27 mouse cellular contexts compared by ENCODE assay signal in the genomic region with DNA sequence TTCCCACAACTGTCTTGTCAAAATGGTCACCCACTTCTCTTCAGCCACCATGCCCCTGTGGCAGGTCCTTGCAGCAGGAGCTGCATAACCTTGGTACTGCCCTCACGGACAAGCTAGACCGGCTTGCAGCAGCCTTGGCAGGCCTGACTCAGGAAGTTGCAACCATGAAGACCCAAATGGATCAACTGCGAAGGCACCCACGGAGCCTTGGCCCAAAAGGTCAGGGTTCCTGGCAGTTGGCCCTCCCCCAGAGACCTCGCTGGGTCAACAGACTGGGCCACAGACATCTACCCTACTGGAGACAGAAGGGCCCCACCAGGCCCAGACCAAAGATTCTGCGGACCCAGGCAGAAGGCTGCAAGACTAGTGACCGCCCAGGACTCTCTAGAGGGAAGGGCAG. TPM values are rescaled to one million over a fixed set of nuclear protein-coding genes. Genes with fewer than 3 reads are reported as not detected.
DNase-seq lines count a peak whose midpoint lies in the region; ATAC-seq and TF ChIP-seq lines count a peak whose summit lies in the region.
"Had no signal": no experiment of that assay in that cellular context is flagged by ENCODE, and none has a peak within 500 bp of the region (broad histone marks: within the 10 kb centered on the region; RNA-seq: fewer than 3 reads in every experiment).

No protein-coding gene starts in this region.

- H3K4me1 ChIP-seq in liver, postnatal 0 days (ENCODE audit: insufficient read depth): no peaks in the 10 kb centered on the region
- no peaks in the 10 kb centered on the region for H3K4me1 ChIP-seq in liver, embryonic 11.5 days (replicated peaks; ENCODE audit: control insufficient read depth, insufficient read depth, low read length)
- H3K4me1 ChIP-seq: limb, embryonic 13.5 days; liver, embryonic 13.5 days had no signal

- no peaks in the 10 kb centered on the region; the same call in none of the 2 replicates for H3K36me3 ChIP-seq in liver, postnatal 0 days (replicated peaks; ENCODE audit: insufficient read depth, low read length)
- H3K36me3 ChIP-seq in liver, embryonic 11.5 days (ENCODE audit: control insufficient read depth, insufficient read depth, low read length): peaks cover 10% of the 10 kb centered on the region; the same call in 1 of the 2 replicates

- ATAC-seq in liver, postnatal 0 days: no peak
- ATAC-seq in liver, embryonic 11.5 days (replicated peaks; ENCODE audit: low FRiP score): no peak
- ATAC-seq: CD4-positive, CD25-positive, alpha-beta regulatory T cell, adult 4 months; forebrain, embryonic 16.5 days; midbrain, embryonic 16.5 days had no signal

- no peak for TF ChIP-seq CTCF in liver, postnatal 0 days (IDR thresholded peaks at IDR 0.05; ENCODE audit: low read depth)
- TF ChIP-seq CTCF in left cerebral cortex, adult 2 months (IDR thresholded peaks at IDR 0.05): no peak

- peak; percentile 3 for DNase-seq in gastrocnemius, postnatal 10 days
- DNase-seq in gastrocnemius, postnatal 25 days: no peak
- DNase-seq in liver, postnatal 0 days: peak; percentile 9
- DNase-seq in liver, embryonic 11.5 days (ENCODE audit: low spot score): no peak
- peak; percentile 17 for DNase-seq in urinary bladder, adult 2 months (ENCODE audit: low spot score)
- no peak for DNase-seq in urinary bladder, postnatal 36 days (ENCODE audit: low spot score in 2 of 2)
- no peak for DNase-seq in left cerebral cortex, adult 2 months (ENCODE audit: extremely low spot score in 1 of 2, low spot score in 2 of 2)
- no peak for DNase-seq in layer of hippocampus, adult 9-11 months
- DNase-seq: cerebellum, adult 11 months; cerebellum, postnatal 14 days; kidney, adult 18-20 months; liver, embryonic 13.5 days; lung, embryonic 14.5 days; lung, postnatal 36 days; right cerebral cortex, postnatal 25 days; spleen, adult 18-20 months; thymus, postnatal 14 days had no signal

- H3K27ac ChIP-seq in liver, postnatal 0 days (ENCODE audit: low read depth): no peak overlapping the region
- H3K27ac ChIP-seq in liver, embryonic 11.5 days (ENCODE audit: low read depth, low read length): no peak overlapping the region
- H3K27ac ChIP-seq in left cerebral cortex, adult 2 months: no peak overlapping the region
- H3K27ac ChIP-seq: forebrain, embryonic 10.5 days; hindbrain, postnatal 0 days; limb, embryonic 13.5 days; liver, embryonic 13.5 days had no signal

- H3K4me3 ChIP-seq in liver, postnatal 0 days (ENCODE audit: low read depth, low read length): no peak overlapping the region
- no peak overlapping the region for H3K4me3 ChIP-seq in liver, embryonic 11.5 days (ENCODE audit: low read depth, low read length)
- no peak overlapping the region for H3K4me3 ChIP-seq in left cerebral cortex, adult 2 months
- H3K4me3 ChIP-seq: forebrain, embryonic 10.5 days; limb, embryonic 13.5 days; liver, embryonic 13.5 days; myocyte had no signal

- H3K4me2 ChIP-seq in liver, postnatal 0 days (ENCODE audit: low read depth, low read length): no peak overlapping the region
- H3K4me2 ChIP-seq in liver, embryonic 11.5 days: no peak overlapping the region
- H3K4me2 ChIP-seq: heart, embryonic 11.5 days; limb, embryonic 13.5 days; liver, embryonic 13.5 days; lung, embryonic 14.5 days had no signal

- intact Hi-C loops in left cerebral cortex, adult 2 months (cut with DNase I): no loop called here

- no peaks in the 10 kb centered on the region for H3K9me3 ChIP-seq in liver, postnatal 0 days (ENCODE audit: low read length)
- H3K9me3 ChIP-seq in liver, embryonic 11.5 days (ENCODE audit: control insufficient read depth, low read length): no peaks in the 10 kb centered on the region
- H3K9me3 ChIP-seq: forebrain, embryonic 10.5 days; limb, embryonic 13.5 days; liver, embryonic 13.5 days had no signal

- WGBS in liver, postnatal 0 days (ENCODE audit: insufficient replicate concordance): 87% methylated on average over 7 of the region's 7 CpGs
- 89% methylated on average over 7 of the region's 7 CpGs for WGBS in liver, embryonic 11.5 days

- no peak overlapping the region for H3K9ac ChIP-seq in liver, postnatal 0 days (replicated peaks)
- no peak overlapping the region for H3K9ac ChIP-seq in liver, embryonic 11.5 days (ENCODE audit: low read depth, low read length)
- H3K9ac ChIP-seq: limb, embryonic 13.5 days; liver, embryonic 13.5 days; lung, embryonic 14.5 days had no signal

- no peaks in the 10 kb centered on the region for H3K27me3 ChIP-seq in liver, postnatal 0 days (ENCODE audit: insufficient read depth, low read length)
- no peaks in the 10 kb centered on the region for H3K27me3 ChIP-seq in liver, embryonic 11.5 days (replicated peaks; ENCODE audit: control insufficient read depth, insufficient read depth, low read length)
- H3K27me3 ChIP-seq: limb, embryonic 13.5 days; liver, embryonic 13.5 days had no signal

- no peak for TF ChIP-seq EP300 in liver, postnatal 0 days (IDR thresholded peaks at IDR 0.05; ENCODE audit: low read depth)

RNA-seq across cellular contexts. Expression of a gene that starts 20.2 kb away (rescaled TPM):
- 10 to 100 TPM; 12.3 to 16.1 TPM for total RNA-seq in gastrocnemius, postnatal 10 days (2021)
- total RNA-seq in gastrocnemius, postnatal 25 days (2021): 10 to 100 TPM; 14.5 to 15.9 TPM
- polyA plus RNA-seq in liver, postnatal 0 days (2015; fragmentation: Nextera tagmentation; extraction: Ambion mirVana): 1.9 and 2.2 TPM in 2 replicates
- 7.8 and 10.1 TPM in 2 replicates for polyA plus RNA-seq in liver, embryonic 11.5 days (2014; fragmentation: Nextera tagmentation; extraction: Ambion mirVana)
- polyA plus RNA-seq in urinary bladder, adult 2 months (2012; rRNA removed): 21.3 and 21.9 TPM in 2 replicates
- total RNA-seq in left cerebral cortex, adult 2 months (2021): 10 to 100 TPM; 52.7 to 53.1 TPM

RNA-seq across cellular contexts. Expression of a gene that starts 30.0 kb away (rescaled TPM):
- total RNA-seq in gastrocnemius, postnatal 10 days (2021): 10 to 100 TPM; 17.6 to 20.1 TPM
- 10 to 100 TPM; 22.4 to 34.1 TPM for total RNA-seq in gastrocnemius, postnatal 25 days (2021)
- 4.9 TPM in 2 replicates for polyA plus RNA-seq in liver, postnatal 0 days (2015; fragmentation: Nextera tagmentation; extraction: Ambion mirVana)
- 5.3 and 6.9 TPM in 2 replicates for polyA plus RNA-seq in liver, embryonic 11.5 days (2014; fragmentation: Nextera tagmentation; extraction: Ambion mirVana)
- 55.6 and 64.6 TPM in 2 replicates for polyA plus RNA-seq in urinary bladder, adult 2 months (2012; rRNA removed)
- 10 to 100 TPM; 22.5 to 23.8 TPM for total RNA-seq in left cerebral cortex, adult 2 months (2021)

RNA-seq across cellular contexts. Expression of a gene that starts 32.4 kb away (rescaled TPM):
- total RNA-seq in gastrocnemius, postnatal 10 days (2021): under 1 TPM; 0.16 to 0.27 TPM
- total RNA-seq in gastrocnemius, postnatal 25 days (2021): under 1 TPM; 0.24 to 0.38 TPM
- polyA plus RNA-seq in liver, postnatal 0 days (2015; fragmentation: Nextera tagmentation; extraction: Ambion mirVana): 0.01 and 0.06 TPM in 2 replicates
- polyA plus RNA-seq in liver, embryonic 11.5 days (2014; fragmentation: Nextera tagmentation; extraction: Ambion mirVana): 0.05 and 0.16 TPM in 2 replicates
- polyA plus RNA-seq in urinary bladder, adult 2 months (2012; rRNA removed): 1.5 and 1.8 TPM in 2 replicates
- 1 to 10 TPM in 1 of 2 experiments, under 1 TPM in 1; 0.56 to 1.5 TPM for total RNA-seq in left cerebral cortex, adult 2 months (2021)
- total RNA-seq: hematopoietic stem cell, adult 5-6 weeks; megakaryocyte-erythroid progenitor cell, adult 5-6 weeks had no signal

Comparison
In these comparisons a context has a peak if more than half of its experiments do, and no peak if none do; other contexts are left out.
1. DNase-seq: peak in gastrocnemius, postnatal 10 days (single experiment), liver, postnatal 0 days (single experiment) and urinary bladder, adult 2 months (single experiment); none in gastrocnemius, postnatal 25 days (single experiment), liver, embryonic 11.5 days (single experiment), urinary bladder, postnatal 36 days (0 of 2), left cerebral cortex, adult 2 months (0 of 2) and layer of hippocampus, adult 9-11 months (single experiment).